Mouse (Mus musculus) hematopoietic stem cell, adult 5-6 weeks (primary cell): Measurements from ENCODE around the gene Gpr12. TPM values are rescaled to one million over a fixed set of nuclear protein-coding genes. Genes with fewer than 3 reads are reported as not detected.

ENCODE experiments used
- total RNA-seq: library from RNA; stranded (forward); fragments of 172-1452, 232-1000 nt; gene quantifications from 2 replicates; pipeline ENCODE4 v1.2.3, GENCODE M21; 2017

The Gpr12 gene
- total RNA-seq, 1 experiment from 2014 or later = not detected

Other genes with a start within 250 kb of the Gpr12 start
- not detected in 2 replicates for gene Wasf3, start 200.3 kb downstream of the Gpr12 start, total RNA-seq
- gene Gm6408, start 103.3 kb downstream of the Gpr12 start, total RNA-seq = not detected in 2 replicates
- gene Gm6370, start 93.9 kb downstream of the Gpr12 start, total RNA-seq = not detected in 2 replicates
- gene 4930449I24Rik, start 82.8 kb downstream of the Gpr12 start, total RNA-seq = not detected in 2 replicates
- not detected in 2 replicates for gene Gm3402, start 71.1 kb downstream of the Gpr12 start, total RNA-seq
- not detected in 2 replicates for gene Gm3404, start 59.4 kb downstream of the Gpr12 start, total RNA-seq
- gene Gm3409, start 47.6 kb downstream of the Gpr12 start, total RNA-seq = not detected in 2 replicates
- not detected in 2 replicates for gene Gm3415, start 29.1 kb downstream of the Gpr12 start, total RNA-seq
- 47.4 and 48.2 TPM in 2 replicates for gene Usp12, start 209.8 kb upstream of the Gpr12 start, total RNA-seq
- gene Rpl21, start 247.7 kb upstream of the Gpr12 start, total RNA-seq = 2,651 and 2,978 TPM in 2 replicates